Mouse (Mus musculus) midbrain, embryonic 14.5 days (tissue): Measurements from ENCODE around the gene Snrpd3. TPM values are rescaled to one million over a fixed set of nuclear protein-coding genes. Genes with fewer than 3 reads are reported as not detected.
"Not testable (repeated sequence)": the region's sequence is repeated elsewhere in the genome, so short reads cannot be mapped to it uniquely, and the experiment has no call there.

Experiments used
- ATAC-seq: fragments of 200-750 bp; cut with Nextera tagmentation; 2 replicates; pipeline ENCODE4 v1.8.0; 2017; ENCODE audit warnings: moderate number of reproducible peaks, moderate library complexity; ENCODE audit not compliant: low FRiP score, low TSS enrichment
- DNase-seq: peaks from one replicate; pipeline ENCODE4 v3.0.0-alpha.2; 2015
- H3K27ac ChIP-seq: fragments of 300-500 bp; sonication (generic); replicated peaks from 2 replicates; pipeline ENCODE4 v1.5.1; 2014; ENCODE audit warnings: mild to moderate bottlenecking, low read depth, low read length, moderate library complexity
- H3K27me3 ChIP-seq: fragments of 300-500 bp; sonication (generic); 2 replicates; pipeline ENCODE4 v1.6.1; 2014; ENCODE audit warnings: low read length, control low read depth, mixed read lengths; ENCODE audit not compliant: control insufficient read depth, insufficient read depth
- H3K36me3 ChIP-seq: fragments of 300-500 bp; sonication (generic); 2 replicates; pipeline ENCODE4 v1.6.1; 2014; ENCODE audit warnings: low read length, control low read depth; ENCODE audit not compliant: control insufficient read depth, insufficient read depth
- H3K4me1 ChIP-seq: fragments of 300-500 bp; sonication (generic); 2 replicates; pipeline ENCODE4 v1.6.1; 2014; ENCODE audit warnings: mild to moderate bottlenecking, antibody characterized with exemption, low read length, control low read depth; ENCODE audit not compliant: control insufficient read depth, insufficient read depth
- H3K4me2 ChIP-seq: fragments of 300-500 bp; sonication (generic); 2 replicates; pipeline ENCODE4 v1.6.1; 2014; ENCODE audit warnings: mild to moderate bottlenecking, low read length, moderate library complexity
- H3K4me3 ChIP-seq: fragments of 300-500 bp; sonication (generic); replicated peaks from 2 replicates; pipeline ENCODE4 v1.5.1; 2014; ENCODE audit warnings: low read depth, low read length
- H3K9ac ChIP-seq: fragments of 300-500 bp; sonication (generic); replicated peaks from 2 replicates; pipeline ENCODE4 v1.6.1; 2014; ENCODE audit warnings: mild to moderate bottlenecking, low read length, moderate library complexity
- H3K9me3 ChIP-seq: fragments of 300-500 bp; sonication (generic); 2 replicates; pipeline ENCODE4 v1.6.1; 2016; ENCODE audit warnings: low read length, control low read depth, mixed read lengths; ENCODE audit not compliant: control insufficient read depth
- WGBS: fragments of 180-500 bp; shearing (Covaris S2); extraction: QIAGEN DNeasy Blood & Tissue Kit; methylation state at CpG from one replicate; pipeline ENCODE4 v1.1.7; 2014; 5-methylcytosine and 5-hydroxymethylcytosine counted together
- polyA plus RNA-seq: library from polyadenylated mRNA; unstranded; fragments of >200 nt; fragmentation: Nextera tagmentation; extraction: Ambion mirVana; gene quantifications from 2 replicates; pipeline ENCODE4 v1.2.1, GENCODE M21; 2014

Gene Snrpd3
- 126 and 140 TPM in 2 replicates for polyA plus RNA-seq

- Histone ChIP-seq H3K27me3 (no peaks in the 10 kb centered on the region), H3K27ac (peak within 1 kb of the TSS; percentile 88), H3K9me3 (no peaks in the 10 kb centered on the region), H3K36me3 (peaks cover 26% of the 10 kb centered on the region), H3K4me1 (peaks cover 19% of the 10 kb centered on the region), H3K4me3 (peak within 1 kb of the TSS; percentile 64), H3K9ac (peak within 1 kb of the TSS; percentile 80), H3K4me2 (peak within 1 kb of the TSS; percentile 65)
- ATAC-seq, result peak; percentile 96
- WGBS, result under 1% methylated on average over 44 of the region's 52 CpGs
- DNase-seq, result peak; percentile 95
Observed at GRCm38 (mm10) chr10:75517073-75517757, at the start of gene Snrpd3. Gene Snrpd3, plus strand, starts transcription at chr10:75517551.

- Histone ChIP-seq H3K4me3 (no peak overlapping the region), H3K9ac (no peak overlapping the region), H3K4me2 (no peak overlapping the region), H3K36me3 (no peaks in the 10 kb centered on the region), H3K27me3 (no peaks in the 10 kb centered on the region), H3K4me1 (peaks cover 5% of the 10 kb centered on the region; the same call in 1 of the 2 replicates), H3K9me3 (no peaks in the 10 kb centered on the region), H3K27ac (no peak overlapping the region)
- ATAC-seq, result no peak
- no peak for DNase-seq
- 79% methylated on average over 8 of the region's 8 CpGs for WGBS
Observed at GRCm38 (mm10) chr10:75473411-75473810, 43.9 kb upstream of the Snrpd3 start.

- Histone ChIP-seq H3K27me3 (no peaks in the 10 kb centered on the region), H3K9me3 (no peaks in the 10 kb centered on the region), H3K27ac (no peak overlapping the region), H3K4me1 (peaks cover 5% of the 10 kb centered on the region; the same call in 1 of the 2 replicates), H3K4me2 (no peak overlapping the region), H3K36me3 (no peaks in the 10 kb centered on the region), H3K4me3 (no peak overlapping the region), H3K9ac (no peak overlapping the region)
- WGBS, result 41% methylated on average over 5 of the region's 5 CpGs
- no peak for ATAC-seq
- no peak for DNase-seq
Observed at GRCm38 (mm10) chr10:75474571-75474970, 42.8 kb upstream of the Snrpd3 start.

- 16% methylated on average over 4 of the region's 6 CpGs for WGBS
- not testable (repeated sequence) for DNase-seq, H3K4me1 ChIP-seq, ATAC-seq, H3K4me3 ChIP-seq, H3K27ac ChIP-seq, H3K9ac ChIP-seq, H3K9me3 ChIP-seq, H3K36me3 ChIP-seq, H3K27me3 ChIP-seq, H3K4me2 ChIP-seq
Observed at GRCm38 (mm10) chr10:75475139-75475850, 42.1 kb upstream of the Snrpd3 start.

GRCm38 (mm10) chr10:75477034-75477433 lies 40.3 kb upstream of the Snrpd3 start:
- Histone ChIP-seq H3K4me1 (peaks cover 5% of the 10 kb centered on the region; the same call in 1 of the 2 replicates), H3K4me2 (no peak overlapping the region), H3K27me3 (no peaks in the 10 kb centered on the region), H3K4me3 (no peak overlapping the region), H3K9me3 (no peaks in the 10 kb centered on the region), H3K36me3 (no peaks in the 10 kb centered on the region), H3K27ac (no peak overlapping the region), H3K9ac (no peak overlapping the region)
- ATAC-seq, result no peak
- 87% methylated on average over 9 of the region's 9 CpGs for WGBS
- no peak for DNase-seq

- ATAC-seq, result no peak
- H3K4me3 ChIP-seq, result no peak overlapping the region
- no peaks in the 10 kb centered on the region for H3K27me3 ChIP-seq
- no peak overlapping the region for H3K27ac ChIP-seq
- no peak overlapping the region for H3K9ac ChIP-seq
- peaks cover under 1% of the 10 kb centered on the region; the same call in 1 of the 2 replicates for H3K4me1 ChIP-seq
- H3K36me3 ChIP-seq, result no peaks in the 10 kb centered on the region
- no peak overlapping the region for H3K4me2 ChIP-seq
- no peak for DNase-seq
- no peaks in the 10 kb centered on the region for H3K9me3 ChIP-seq
- WGBS, result 87% methylated on average over 2 of the region's 2 CpGs
Observed at GRCm38 (mm10) chr10:75479955-75480354, 37.4 kb upstream of the Snrpd3 start.

GRCm38 (mm10) chr10:75481703-75482102 lies 35.6 kb upstream of the Snrpd3 start:
- Histone ChIP-seq H3K36me3 (no peaks in the 10 kb centered on the region), H3K27me3 (no peaks in the 10 kb centered on the region), H3K4me2 (no peak overlapping the region), H3K4me3 (no peak overlapping the region), H3K9me3 (no peaks in the 10 kb centered on the region), H3K4me1 (no peaks in the 10 kb centered on the region), H3K27ac (no peak overlapping the region), H3K9ac (no peak overlapping the region)
- ATAC-seq (no peak), DNase-seq (no peak)
- 89% methylated on average over 4 of the region's 4 CpGs for WGBS

GRCm38 (mm10) chr10:75482271-75482670 lies 35.1 kb upstream of the Snrpd3 start:
- DNase-seq (no peak), ATAC-seq (no peak)
- H3K4me2 ChIP-seq, result no peak overlapping the region
- WGBS, result 91% methylated on average over 5 of the region's 5 CpGs
- H3K9ac ChIP-seq, result no peak overlapping the region
- no peak overlapping the region for H3K27ac ChIP-seq
- H3K9me3 ChIP-seq, result no peaks in the 10 kb centered on the region
- no peaks in the 10 kb centered on the region for H3K27me3 ChIP-seq
- H3K4me1 ChIP-seq, result no peaks in the 10 kb centered on the region
- no peak overlapping the region for H3K4me3 ChIP-seq
- no peaks in the 10 kb centered on the region for H3K36me3 ChIP-seq
